Mouse (Mus musculus): ENCODE measurements around the gene B4gat1. TPM values are rescaled to one million over a fixed set of nuclear protein-coding genes. Genes with fewer than 3 reads are reported as not detected.

The B4gat1 gene
- total RNA-seq, 4 experiments from 2014 or later: 107 to 119 (median 111) TPM

- DNase-seq (ENCODE audit: low spot score in 2 of 2): no peak
Measured at GRCm38 (mm10) chr19:5026111-5026510, 12.5 kb upstream of the B4gat1 start.

GRCm38 (mm10) chr19:5032686-5033085 lies 5.9 kb upstream of the B4gat1 start:
- no peak for DNase-seq (ENCODE audit: low spot score in 2 of 2)

GRCm38 (mm10) chr19:5036577-5036976 lies 2.0 kb upstream of the B4gat1 start:
- DNase-seq (ENCODE audit: low spot score in 2 of 2): no peak

GRCm38 (mm10) chr19:5037678-5038571 lies 701 bp upstream of the B4gat1 start:
- DNase-seq (ENCODE audit: low spot score in 2 of 2): peak; percentile 78 to 87

- no peak for DNase-seq (ENCODE audit: low spot score in 2 of 2)
Measured at GRCm38 (mm10) chr19:5039301-5040114, 882 bp downstream of the B4gat1 start.

- DNase-seq (ENCODE audit: low spot score in 2 of 2): peak; percentile 91 to 93
Measured at GRCm38 (mm10) chr19:5040862-5041523, 2.4 kb downstream of the B4gat1 start, which contains the start of gene Brms1. Gene Brms1, plus strand, starts transcription at chr19:5041354.

- DNase-seq (ENCODE audit: low spot score in 2 of 2): no peak
Measured at GRCm38 (mm10) chr19:5041588-5041987, 3.0 kb downstream of the B4gat1 start.

GRCm38 (mm10) chr19:5045531-5045930 lies 6.9 kb downstream of the B4gat1 start:
- no peak for DNase-seq (ENCODE audit: low spot score in 2 of 2)

- DNase-seq (ENCODE audit: low spot score in 2 of 2): peak in 1 of 2 experiments; percentile 71
Measured at GRCm38 (mm10) chr19:5048138-5049056, 9.8 kb downstream of the B4gat1 start.

GRCm38 (mm10) chr19:5049325-5049724 lies 10.7 kb downstream of the B4gat1 start:
- no peak for DNase-seq (ENCODE audit: low spot score in 2 of 2)

- DNase-seq (ENCODE audit: low spot score in 2 of 2): peak; percentile 73 to 82
Measured at GRCm38 (mm10) chr19:5050047-5050905, 11.7 kb downstream of the B4gat1 start, which contains the start of gene Rin1. Gene Rin1, plus strand, starts transcription at chr19:5050481.

- no peak for DNase-seq (ENCODE audit: low spot score in 2 of 2)
Measured at GRCm38 (mm10) chr19:5051031-5051430, 12.4 kb downstream of the B4gat1 start.

- DNase-seq (ENCODE audit: low spot score in 2 of 2): no peak
Measured at GRCm38 (mm10) chr19:5051515-5051914, 12.9 kb downstream of the B4gat1 start.

GRCm38 (mm10) chr19:5052166-5052822 lies 13.7 kb downstream of the B4gat1 start:
- peak in 1 of 2 experiments; percentile 45 for DNase-seq (ENCODE audit: low spot score in 2 of 2)

- DNase-seq (ENCODE audit: low spot score in 2 of 2): no peak
Measured at GRCm38 (mm10) chr19:5052853-5053252, 14.2 kb downstream of the B4gat1 start.

GRCm38 (mm10) chr19:5053909-5054308 lies 15.3 kb downstream of the B4gat1 start:
- DNase-seq (ENCODE audit: low spot score in 2 of 2): no peak

- DNase-seq (ENCODE audit: low spot score in 2 of 2): no peak
Measured at GRCm38 (mm10) chr19:5056251-5056650, 17.6 kb downstream of the B4gat1 start.

GRCm38 (mm10) chr19:5057876-5058775 lies 19.5 kb downstream of the B4gat1 start:
- no peak for DNase-seq (ENCODE audit: low spot score in 2 of 2)
